Mouse (Mus musculus): Measurements from ENCODE around the gene Ppp1r3c. TPM values are rescaled to one million over a fixed set of nuclear protein-coding genes. Genes with fewer than 3 reads are reported as not detected.

The Ppp1r3c gene
- total RNA-seq, 2 experiments from 2014 or later, result 17.4 to 19.9 TPM

DNA sequence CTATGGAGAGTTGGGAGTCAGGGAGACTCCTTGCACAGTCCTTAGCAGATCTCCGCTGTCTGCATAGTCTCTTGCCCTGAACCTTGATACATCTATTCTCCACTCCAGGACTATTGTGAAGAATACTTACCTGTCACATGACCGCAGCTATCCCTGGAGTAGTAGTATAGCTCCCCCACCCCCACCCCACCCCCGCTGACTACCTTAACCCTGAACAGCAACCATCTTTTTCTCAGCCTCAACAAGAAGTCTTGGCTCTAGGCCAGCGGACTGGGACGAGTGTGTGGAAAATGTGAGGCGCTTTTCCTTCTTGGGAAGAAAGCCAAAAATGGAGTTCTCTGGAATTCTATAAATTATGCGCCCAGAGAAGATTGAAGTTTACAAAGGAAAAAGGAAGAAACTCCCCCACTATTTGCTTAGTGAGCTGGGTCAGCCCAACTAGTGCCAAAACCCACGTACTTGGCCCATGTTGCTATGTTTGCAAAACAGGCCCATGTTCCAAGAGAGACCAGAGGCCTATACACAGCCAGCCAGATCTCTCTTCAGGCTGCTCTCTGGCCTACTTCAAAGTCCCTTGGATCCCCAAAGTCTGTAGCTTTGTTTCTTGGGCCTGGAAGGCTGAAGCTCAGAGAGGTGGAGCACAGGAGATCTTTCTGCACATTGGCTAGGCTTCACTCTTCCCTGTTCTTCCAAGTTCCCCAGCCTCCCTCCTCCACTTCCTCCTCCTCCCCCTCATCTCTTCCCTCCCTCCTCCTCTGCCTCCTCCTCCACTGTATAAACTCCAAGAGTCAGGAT, 48.4 kb downstream of the Ppp1r3c start:
- intact Hi-C loops (cut with DNase I), result no loop called here

DNA sequence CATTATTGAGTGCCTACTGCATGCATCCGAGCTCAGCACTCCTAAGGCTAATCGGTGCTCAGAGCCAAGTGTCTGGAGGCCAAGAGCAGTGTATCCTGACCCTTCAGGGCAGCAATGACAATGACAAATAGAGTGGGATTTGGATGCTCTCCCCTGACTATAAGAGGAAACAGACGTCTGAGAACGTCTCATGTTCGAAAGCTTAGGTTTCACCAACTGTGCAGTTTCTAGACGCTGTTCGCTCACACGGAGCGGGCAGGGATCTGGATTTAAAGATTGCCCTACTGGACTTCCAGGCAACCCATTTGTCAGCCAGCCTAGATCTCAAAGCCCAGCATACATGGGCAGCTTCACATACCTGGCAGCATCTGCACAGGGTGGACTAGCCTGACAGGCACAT, 49.4 kb downstream of the Ppp1r3c start:
- DNase-seq, result no peak
- intact Hi-C loops (cut with DNase I), result no loop called here

More for the DNA sequence above, 48.4 kb downstream of the Ppp1r3c start:
- DNase-seq, result peak; percentile 46

GRCm38 (mm10) chr19:36686016-36686415, 50.4 kb downstream of the Ppp1r3c start:
- intact Hi-C loops (cut with DNase I), result no loop called here
- DNase-seq, result no peak

DNA sequence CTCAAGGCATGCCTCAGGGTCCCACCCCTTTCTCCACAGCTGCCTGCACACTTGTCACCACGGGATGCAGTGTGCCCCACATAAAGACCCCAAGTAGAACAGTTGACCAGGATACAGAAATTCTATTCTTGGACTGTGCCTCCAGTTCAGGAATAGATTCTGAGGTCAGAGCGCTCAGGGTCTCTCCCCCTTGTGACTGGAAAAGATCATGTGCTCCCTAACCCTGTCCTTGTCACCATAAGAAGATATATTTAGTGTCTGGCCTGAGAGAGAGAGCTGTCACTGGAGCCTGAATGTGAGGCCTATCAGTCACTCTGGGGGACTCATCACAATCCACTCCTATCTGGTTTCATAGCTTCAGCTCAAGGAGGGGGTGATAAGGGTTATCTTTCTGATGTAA, 53.9 kb downstream of the Ppp1r3c start:
- no peak for DNase-seq
- intact Hi-C loops (cut with DNase I), result no loop called here

Other genes with a start within 250 kb of the Ppp1r3c start
- 10 to 100 TPM; 26.2 to 27.7 TPM for gene Hectd2, start 182.0 kb downstream of the Ppp1r3c start, total RNA-seq (2021)
- 100 to 1,000 TPM; 146 to 148 TPM for gene Tnks2, start 97.6 kb upstream of the Ppp1r3c start, total RNA-seq (2021)
- gene Fgfbp3, start 183.0 kb upstream of the Ppp1r3c start, total RNA-seq (2021), result 10 to 100 TPM; 24.5 to 25.3 TPM
- 10 to 100 TPM; 24.1 to 29.2 TPM for gene Btaf1, start 189.4 kb upstream of the Ppp1r3c start, total RNA-seq (2021)

All from left cerebral cortex, postnatal 4 days (tissue).